Mouse (Mus musculus): ENCODE measurements around the gene Actrt2. TPM values are rescaled to one million over a fixed set of nuclear protein-coding genes. Genes with fewer than 3 reads are reported as not detected.

The Actrt2 gene
- polyA plus RNA-seq, 1 experiment from 2014 or later, result not detected

DNA sequence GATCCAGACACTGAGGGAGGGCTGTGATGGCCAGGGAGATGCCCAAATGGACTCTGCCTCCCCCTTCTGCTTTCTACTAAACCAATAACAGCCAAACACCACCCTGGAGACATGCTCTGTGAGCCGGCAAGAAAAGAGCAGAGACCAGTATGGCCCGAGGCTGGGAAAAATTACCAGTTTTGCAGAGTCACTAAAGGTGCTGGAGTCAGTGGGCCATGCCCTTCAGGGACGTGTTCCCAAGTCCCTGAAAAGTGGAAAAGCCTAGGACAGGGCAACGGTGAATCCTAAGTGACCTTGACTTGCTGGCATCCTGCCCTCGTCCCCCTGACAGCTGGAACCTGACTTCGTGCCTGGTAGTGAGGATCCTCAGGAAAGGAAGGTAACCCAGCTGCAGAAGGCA, 25.2 kb downstream of the Actrt2 start:
- Histone ChIP-seq H3K9ac (replicated peaks; ENCODE audit: low read depth) (no peak overlapping the region), H3K4me2 (replicated peaks; ENCODE audit: low read depth, low read length) (no peak overlapping the region), H3K4me3 (ENCODE audit: low read depth, low read length) (no peak overlapping the region), H3K9me3 (ENCODE audit: low read length) (no peaks in the 10 kb centered on the region), H3K27ac (ENCODE audit: low read length) (no peak overlapping the region), H3K4me1 (ENCODE audit: insufficient read depth, low read depth, low read length) (no peaks in the 10 kb centered on the region), H3K27me3 (replicated peaks; ENCODE audit: insufficient read depth, low read length) (peaks cover 37% of the 10 kb centered on the region), H3K36me3 (ENCODE audit: insufficient read depth, low read length) (no peaks in the 10 kb centered on the region)
- DNase-seq (ENCODE audit: low spot score) (no peak), ATAC-seq (no peak)
- 30% methylated on average over 6 of the region's 6 CpGs for WGBS
- TF ChIP-seq EP300 (IDR thresholded peaks at IDR 0.05) (no peak), CTCF (IDR thresholded peaks at IDR 0.05) (no peak)

DNA sequence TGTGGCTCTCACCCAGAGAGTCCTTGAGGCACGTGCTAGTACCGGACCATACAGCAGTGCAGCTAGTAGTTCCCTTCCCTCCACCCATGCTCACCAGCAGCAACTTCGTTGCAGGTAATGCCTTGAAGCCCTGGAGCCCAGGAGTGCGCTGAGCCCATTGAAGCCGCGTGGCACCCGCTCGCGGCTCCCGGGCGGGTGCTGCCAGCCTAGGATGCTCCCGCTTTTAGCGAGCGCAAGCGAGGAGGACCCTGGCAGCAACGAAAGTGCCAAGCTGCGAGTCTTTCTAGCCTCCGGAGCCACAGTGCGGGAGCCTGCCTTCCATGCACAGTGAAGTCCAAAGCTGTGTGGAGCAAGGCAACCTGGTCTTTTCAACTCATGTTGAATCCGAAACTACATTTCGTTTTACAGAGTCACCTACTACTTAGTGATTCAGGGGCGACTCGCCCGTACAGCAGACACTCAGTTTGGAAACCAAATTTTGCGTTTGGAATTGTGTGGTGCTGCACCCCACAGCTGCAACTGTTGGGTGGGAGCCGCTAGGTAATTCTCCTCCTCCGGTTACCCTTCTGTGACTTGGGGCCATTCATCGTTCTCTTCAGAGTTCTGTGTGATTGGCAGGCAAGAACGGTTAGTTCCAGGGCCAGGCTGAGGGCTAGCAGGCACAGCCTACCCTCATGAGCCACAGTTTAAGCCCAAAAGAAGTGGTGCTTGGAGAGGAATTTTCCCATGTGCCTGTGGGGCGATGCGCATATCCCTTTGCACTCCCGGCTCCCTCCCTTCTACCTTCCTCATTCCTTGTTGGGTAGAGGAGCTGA, 26.2 kb downstream of the Actrt2 start:
- Histone ChIP-seq H3K4me2 (replicated peaks; ENCODE audit: low read depth, low read length) (no peak overlapping the region), H3K36me3 (ENCODE audit: insufficient read depth, low read length) (no peaks in the 10 kb centered on the region), H3K9ac (replicated peaks; ENCODE audit: low read depth) (no peak overlapping the region), H3K9me3 (ENCODE audit: low read length) (no peaks in the 10 kb centered on the region), H3K27ac (ENCODE audit: low read length) (no peak overlapping the region), H3K27me3 (replicated peaks; ENCODE audit: insufficient read depth, low read length) (peaks cover 45% of the 10 kb centered on the region), H3K4me1 (ENCODE audit: insufficient read depth, low read depth, low read length) (no peaks in the 10 kb centered on the region), H3K4me3 (ENCODE audit: low read depth, low read length) (no peak overlapping the region)
- WGBS, result 11% methylated on average over 32 of the region's 32 CpGs
- ATAC-seq, result no peak
- TF ChIP-seq CTCF (IDR thresholded peaks at IDR 0.05) (no peak), EP300 (IDR thresholded peaks at IDR 0.05) (no peak)
- DNase-seq (ENCODE audit: low spot score), result no peak

- no peak overlapping the region for H3K4me2 ChIP-seq (replicated peaks; ENCODE audit: low read depth, low read length)
- H3K27ac ChIP-seq (ENCODE audit: low read length), result no peak overlapping the region
- no peak overlapping the region for H3K9ac ChIP-seq (replicated peaks; ENCODE audit: low read depth)
Observed at GRCm38 (mm10) chr4:154640443-154641295, 27.0 kb downstream of the Actrt2 start.

GRCm38 (mm10) chr4:154639591-154640442, 27.9 kb downstream of the Actrt2 start:
- WGBS, result 14% methylated on average over 13 of the region's 13 CpGs
- H3K27me3 ChIP-seq (replicated peaks; ENCODE audit: insufficient read depth, low read length), result peaks cover 52% of the 10 kb centered on the region
- H3K4me3 ChIP-seq (ENCODE audit: low read depth, low read length), result no peak overlapping the region
- no peak overlapping the region for H3K27ac ChIP-seq (ENCODE audit: low read length)
- H3K36me3 ChIP-seq (ENCODE audit: insufficient read depth, low read length), result no peaks in the 10 kb centered on the region
- TF ChIP-seq EP300 (IDR thresholded peaks at IDR 0.05), result no peak
- TF ChIP-seq CTCF (IDR thresholded peaks at IDR 0.05), result no peak
- H3K9ac ChIP-seq (replicated peaks; ENCODE audit: low read depth), result no peak overlapping the region
- H3K4me2 ChIP-seq (replicated peaks; ENCODE audit: low read depth, low read length), result no peak overlapping the region
- no peak for ATAC-seq
- no peaks in the 10 kb centered on the region for H3K9me3 ChIP-seq (ENCODE audit: low read length)
- H3K4me1 ChIP-seq (ENCODE audit: insufficient read depth, low read depth, low read length), result 0 out of 2 replicates have a peak, but pooled peaks cover 2% of the 10 kb centered on the region
- no peak for DNase-seq (ENCODE audit: low spot score)

More at GRCm38 (mm10) chr4:154640443-154641295, 27.0 kb downstream of the Actrt2 start:
- DNase-seq (ENCODE audit: low spot score) (no peak), ATAC-seq (no peak)
- 20% methylated on average over 20 of the region's 20 CpGs for WGBS
- Histone ChIP-seq H3K4me3 (ENCODE audit: low read depth, low read length) (no peak overlapping the region), H3K27me3 (replicated peaks; ENCODE audit: insufficient read depth, low read length) (peaks cover 45% of the 10 kb centered on the region), H3K4me1 (ENCODE audit: insufficient read depth, low read depth, low read length) (no peaks in the 10 kb centered on the region), H3K36me3 (ENCODE audit: insufficient read depth, low read length) (no peaks in the 10 kb centered on the region), H3K9me3 (ENCODE audit: low read length) (no peaks in the 10 kb centered on the region)
- no peak for TF ChIP-seq EP300 (IDR thresholded peaks at IDR 0.05)
- TF ChIP-seq CTCF (IDR thresholded peaks at IDR 0.05), result no peak

- ATAC-seq, result 0 out of 2 replicates have a peak, but pooled peaks have one; percentile 20
- DNase-seq (ENCODE audit: low spot score), result peak; percentile 77
- Histone ChIP-seq H3K9ac (replicated peaks; ENCODE audit: low read depth) (no peak overlapping the region), H3K27ac (ENCODE audit: low read length) (no peak overlapping the region), H3K4me1 (ENCODE audit: insufficient read depth, low read depth, low read length) (0 out of 2 replicates have a peak, but pooled peaks cover 2% of the 10 kb centered on the region), H3K9me3 (ENCODE audit: low read length) (no peaks in the 10 kb centered on the region), H3K4me2 (replicated peaks; ENCODE audit: low read depth, low read length) (peak overlapping the region; percentile 31; the same call in 1 of the 2 replicates), H3K4me3 (ENCODE audit: low read depth, low read length) (no peak overlapping the region), H3K36me3 (ENCODE audit: insufficient read depth, low read length) (no peaks in the 10 kb centered on the region), H3K27me3 (replicated peaks; ENCODE audit: insufficient read depth, low read length) (peaks cover 58% of the 10 kb centered on the region)
- 3% methylated on average over 7 of the region's 7 CpGs for whole genome bisulfite sequencing
- TF ChIP-seq CTCF (IDR thresholded peaks at IDR 0.05) (peak; percentile 71), EP300 (IDR thresholded peaks at IDR 0.05) (no peak)
Observed at GRCm38 (mm10) chr4:154639126-154639525, 28.5 kb downstream of the Actrt2 start.

All from lung, postnatal 0 days (tissue).